Mouse (Mus musculus): Measurements from ENCODE around the gene Acvr1b.

Gene Acvr1b

DNA sequence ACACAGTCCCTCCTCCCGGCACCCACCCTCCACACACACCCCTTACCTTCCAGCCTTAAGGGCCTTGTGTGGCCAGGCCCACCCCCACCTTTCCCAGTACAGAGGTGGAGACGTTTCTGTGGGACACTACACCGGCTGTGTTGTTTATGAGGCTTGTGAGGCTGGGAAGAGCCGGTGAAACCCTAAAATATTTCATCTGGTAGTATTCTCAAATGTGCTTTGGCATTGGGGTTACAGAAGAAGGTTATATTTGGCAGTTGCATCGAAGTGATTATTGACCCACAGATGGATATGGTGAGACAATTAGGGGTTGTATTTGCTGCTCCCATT, 1.2 kb downstream of the Acvr1b start:
- DNase-seq (ENCODE audit: low read depth, low spot score) = no peak

DNA sequence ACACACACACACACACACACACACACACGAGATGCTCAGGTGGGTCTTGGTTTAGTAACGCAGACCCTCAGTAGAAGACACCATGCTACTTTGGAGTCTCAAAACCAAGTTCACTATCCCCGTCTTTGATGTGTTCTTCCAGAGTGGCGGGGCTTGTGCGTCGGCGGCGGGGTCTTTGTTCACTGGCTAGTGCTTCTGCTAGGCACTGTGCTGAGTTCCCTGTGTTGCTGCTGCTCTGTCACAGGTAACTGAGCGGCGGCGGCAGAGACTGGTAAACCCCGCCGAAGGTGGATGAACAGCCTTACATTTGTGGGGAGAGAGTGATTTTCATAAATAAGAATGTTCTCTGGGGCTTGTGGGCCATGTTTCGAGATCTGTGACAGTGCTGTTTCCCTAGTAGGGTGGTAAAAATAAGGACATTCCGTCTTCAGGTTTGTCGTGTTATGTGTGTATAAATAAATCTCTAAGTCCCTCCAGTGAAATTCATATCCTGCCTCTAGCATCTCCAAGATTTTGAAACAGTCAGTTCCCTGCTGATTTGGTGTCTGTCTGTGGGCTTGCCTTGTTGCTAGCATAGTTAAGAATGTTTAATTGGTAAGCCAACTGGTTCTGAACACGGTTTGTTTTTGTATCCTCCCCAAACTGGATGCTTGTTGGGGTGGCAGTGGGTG, 1.9 kb downstream of the Acvr1b start:
- DNase-seq (ENCODE audit: low read depth, low spot score) = no peak

DNA sequence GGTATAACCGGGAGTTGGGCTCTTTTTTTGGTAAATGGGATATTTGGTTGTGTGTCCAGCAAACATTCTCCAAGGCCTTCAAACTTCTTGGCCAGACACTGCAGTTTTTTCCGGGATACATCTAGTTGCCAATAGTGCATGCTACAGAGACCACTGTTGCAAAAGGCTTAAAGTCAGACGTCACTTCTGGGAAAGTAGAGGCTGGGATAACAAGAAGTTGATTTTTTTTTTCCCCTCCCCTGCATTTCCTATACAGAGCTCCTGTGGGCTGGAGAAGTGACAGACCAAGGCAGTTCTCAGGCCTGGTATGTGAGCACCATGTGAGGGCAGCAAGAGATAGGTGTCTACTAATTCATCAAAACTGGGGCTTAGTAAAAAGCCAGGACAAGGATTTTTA, 2.4 kb downstream of the Acvr1b start:
- no peak for DNase-seq (ENCODE audit: low read depth, low spot score)

DNA sequence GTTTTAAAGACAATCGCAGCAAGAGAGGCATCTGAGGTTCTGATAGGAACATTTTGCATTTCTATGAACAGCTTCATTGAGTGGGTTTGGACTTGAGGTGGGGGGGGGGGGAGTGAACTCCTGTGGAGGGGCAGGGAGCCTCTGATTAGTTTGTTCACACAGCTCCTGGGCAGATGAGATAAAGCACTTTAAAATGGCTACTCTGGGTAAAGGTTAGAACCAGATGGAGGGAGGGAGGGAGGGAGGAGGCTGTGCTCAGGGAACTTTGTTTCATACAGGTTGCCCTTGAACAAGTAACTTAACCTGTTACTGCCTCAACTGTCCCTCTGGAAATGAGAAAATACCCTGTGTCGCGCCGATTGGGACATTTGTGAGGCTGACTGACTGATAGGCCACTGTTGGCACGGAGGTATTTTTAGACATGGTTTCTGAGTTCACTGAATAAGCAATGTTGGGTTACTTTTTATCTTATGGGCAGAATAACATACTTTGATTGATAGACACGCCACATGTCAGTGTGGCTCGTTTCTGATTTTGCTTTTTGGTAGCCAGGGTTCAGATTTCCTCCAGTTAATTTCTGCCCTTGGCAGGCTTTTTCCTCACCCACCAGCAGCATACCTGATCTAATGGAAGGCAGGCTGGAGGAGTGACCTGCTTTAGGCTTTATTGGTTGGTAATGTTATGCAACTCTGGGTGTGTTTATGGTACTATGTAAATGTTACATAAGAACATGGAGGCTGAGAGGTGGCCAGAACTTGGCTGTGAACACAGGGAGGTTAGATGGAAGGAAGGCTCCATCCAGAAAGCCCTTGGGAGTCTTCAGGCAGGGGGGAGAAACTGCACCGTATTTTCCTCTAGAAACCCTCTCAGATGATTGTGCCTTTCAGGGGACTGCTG, 3.2 kb downstream of the Acvr1b start:
- DNase-seq (ENCODE audit: low read depth, low spot score) = no peak

DNA sequence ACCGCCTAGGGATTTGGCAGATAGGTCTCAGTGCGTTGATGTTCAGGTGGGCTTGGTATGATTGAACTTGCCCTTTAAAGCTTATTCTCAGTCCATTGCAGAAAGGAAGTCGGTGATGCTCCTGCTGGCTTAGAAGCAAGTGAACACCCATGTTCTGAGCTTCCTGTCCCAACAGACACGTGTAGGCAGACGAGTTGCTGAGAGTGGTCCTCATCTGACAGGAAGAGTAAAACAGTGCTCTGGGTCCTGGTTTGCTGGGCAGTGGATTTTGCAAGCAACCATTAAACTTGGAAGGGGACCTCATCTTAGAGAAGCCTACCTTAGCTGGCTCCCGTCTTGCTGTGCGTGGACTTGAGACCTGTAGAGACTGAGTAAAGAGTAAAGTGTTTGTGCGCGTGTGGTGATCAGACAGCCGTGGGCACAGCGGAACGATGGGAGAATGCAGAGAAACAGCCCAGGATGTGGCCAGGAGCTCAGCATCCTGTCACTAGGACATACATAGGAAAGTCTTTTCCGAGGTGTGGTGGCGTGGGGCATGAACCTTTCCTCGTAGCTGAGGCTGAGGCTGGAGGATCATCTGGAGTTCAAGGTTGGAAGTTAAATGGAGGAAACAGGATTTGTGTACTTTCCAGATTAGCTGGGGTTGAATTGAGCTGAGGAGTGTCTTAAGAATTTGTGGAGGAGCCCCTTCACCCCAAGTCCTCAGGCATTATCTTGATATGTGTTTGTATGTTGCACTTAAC, 6.7 kb downstream of the Acvr1b start:
- DNase-seq (ENCODE audit: low read depth, low spot score) = no peak

DNA sequence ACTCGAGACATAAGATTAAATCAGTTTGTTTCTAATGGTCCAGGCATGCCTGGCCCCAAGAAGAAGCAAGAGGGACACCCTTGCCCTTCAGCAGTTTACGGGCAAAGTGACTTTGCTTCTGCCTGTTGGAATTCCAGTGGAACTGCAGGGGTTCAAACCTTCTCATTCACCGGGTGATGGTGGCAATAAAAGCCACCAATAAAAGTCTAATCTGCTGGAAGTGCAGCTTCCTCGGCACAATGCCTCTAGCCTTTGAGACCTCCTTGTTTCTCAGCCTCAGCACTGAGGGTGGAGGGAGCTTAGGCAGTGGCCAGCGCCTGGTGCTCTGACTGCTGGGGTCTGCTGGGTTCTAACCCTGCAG, 7.2 kb downstream of the Acvr1b start:
- DNase-seq (ENCODE audit: low read depth, low spot score) = no peak

DNA sequence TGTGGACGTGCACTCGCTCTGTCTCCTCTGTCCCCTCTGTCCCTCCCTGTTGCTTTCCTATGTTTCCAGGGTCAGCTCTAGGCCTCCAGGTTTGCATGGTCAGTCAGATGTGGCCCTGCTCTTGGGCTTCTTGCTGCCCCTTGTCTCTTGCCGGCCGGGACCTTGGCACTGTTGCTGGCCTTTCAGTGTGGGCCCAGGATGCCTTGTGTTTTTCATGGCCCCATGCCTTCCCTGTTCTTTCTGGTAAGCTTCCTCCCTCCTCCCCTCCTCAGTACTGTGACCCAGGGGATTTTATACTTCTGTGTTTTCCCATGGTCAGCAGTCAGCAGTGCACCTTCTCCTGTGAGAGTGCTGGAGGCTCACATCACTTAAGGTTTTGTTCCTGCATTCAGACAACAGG, 7.6 kb downstream of the Acvr1b start:
- DNase-seq (ENCODE audit: low read depth, low spot score) = no peak

DNA sequence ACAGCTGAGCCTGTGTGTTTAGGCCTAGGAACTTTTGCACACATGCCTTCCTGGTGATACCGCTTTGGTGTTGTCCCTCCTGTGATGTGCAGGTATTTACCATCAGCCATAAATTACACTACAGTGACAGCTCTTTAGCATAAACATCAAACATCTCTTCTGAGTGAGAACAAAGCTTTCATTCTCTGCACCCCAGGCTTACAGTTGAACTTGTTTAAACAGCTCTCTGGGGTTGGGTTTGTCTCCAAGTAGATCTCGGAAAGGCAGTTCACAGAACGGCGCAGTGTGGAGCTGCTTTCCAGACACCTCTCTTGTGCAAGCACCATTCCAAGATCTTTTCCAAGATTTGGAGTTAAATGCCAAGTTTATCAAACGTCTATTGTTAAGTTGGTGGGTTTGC, 8.8 kb downstream of the Acvr1b start:
- no peak for DNase-seq (ENCODE audit: low read depth, low spot score)

DNA sequence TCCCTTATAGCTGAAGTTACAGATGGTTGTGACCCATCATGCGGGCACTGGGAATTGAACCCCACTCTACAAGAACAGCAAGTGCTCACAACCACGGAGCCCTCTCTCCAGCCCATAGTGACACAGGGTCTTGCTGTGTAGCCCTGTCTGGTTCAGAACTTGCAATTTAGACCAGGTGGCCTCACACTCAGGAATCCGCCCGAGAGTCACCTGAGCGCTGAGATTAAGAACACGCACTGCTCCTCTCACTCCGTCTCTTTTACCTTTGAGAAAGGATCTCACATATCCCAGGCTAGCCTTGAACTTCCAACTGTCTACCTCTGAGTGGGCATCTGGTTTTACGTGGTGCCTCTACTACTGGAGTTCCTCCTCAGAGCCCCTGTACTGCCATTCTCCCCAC, 10.4 kb downstream of the Acvr1b start:
- DNase-seq (ENCODE audit: low read depth, low spot score) = no peak

DNA sequence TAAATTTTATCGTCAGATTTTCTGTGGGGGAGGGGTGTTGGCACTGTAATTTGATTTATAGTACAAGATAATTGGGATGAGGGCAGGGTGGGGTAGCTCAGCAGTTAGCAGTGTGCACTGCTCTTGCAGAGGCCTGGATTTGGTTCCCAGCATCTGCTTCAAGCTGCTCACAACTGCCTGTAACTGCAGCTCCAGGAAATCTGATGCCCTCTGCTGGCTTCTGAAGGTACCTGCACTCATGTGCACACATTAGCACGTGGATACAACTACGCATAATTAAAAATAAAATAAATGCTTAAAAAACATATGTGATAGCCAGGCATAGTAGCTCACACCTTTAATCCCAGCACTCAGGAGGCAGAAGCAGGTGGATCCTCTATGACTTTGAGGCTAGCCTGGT, 11.7 kb downstream of the Acvr1b start:
- no peak for DNase-seq (ENCODE audit: low read depth, low spot score)

DNA sequence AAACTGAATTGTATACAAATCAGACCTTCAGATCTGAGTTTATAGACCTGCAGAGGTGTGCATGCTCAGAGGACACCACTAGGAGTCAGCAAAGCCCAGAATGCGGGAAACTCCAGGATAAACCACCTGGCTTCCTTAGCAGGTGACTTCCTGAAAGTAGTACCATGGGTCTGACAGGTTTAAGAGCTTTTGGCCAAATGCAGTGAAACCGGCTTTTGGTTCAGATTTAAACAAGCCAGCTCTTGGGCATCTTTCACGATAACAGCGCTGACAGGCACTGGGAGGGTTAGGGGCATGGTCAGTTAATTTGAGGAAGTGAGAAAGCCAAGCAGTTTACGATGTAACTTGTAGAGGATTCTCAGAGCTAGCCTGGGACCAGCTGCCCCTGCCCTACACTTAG, 14.0 kb downstream of the Acvr1b start:
- DNase-seq (ENCODE audit: low read depth, low spot score) = no peak

DNA sequence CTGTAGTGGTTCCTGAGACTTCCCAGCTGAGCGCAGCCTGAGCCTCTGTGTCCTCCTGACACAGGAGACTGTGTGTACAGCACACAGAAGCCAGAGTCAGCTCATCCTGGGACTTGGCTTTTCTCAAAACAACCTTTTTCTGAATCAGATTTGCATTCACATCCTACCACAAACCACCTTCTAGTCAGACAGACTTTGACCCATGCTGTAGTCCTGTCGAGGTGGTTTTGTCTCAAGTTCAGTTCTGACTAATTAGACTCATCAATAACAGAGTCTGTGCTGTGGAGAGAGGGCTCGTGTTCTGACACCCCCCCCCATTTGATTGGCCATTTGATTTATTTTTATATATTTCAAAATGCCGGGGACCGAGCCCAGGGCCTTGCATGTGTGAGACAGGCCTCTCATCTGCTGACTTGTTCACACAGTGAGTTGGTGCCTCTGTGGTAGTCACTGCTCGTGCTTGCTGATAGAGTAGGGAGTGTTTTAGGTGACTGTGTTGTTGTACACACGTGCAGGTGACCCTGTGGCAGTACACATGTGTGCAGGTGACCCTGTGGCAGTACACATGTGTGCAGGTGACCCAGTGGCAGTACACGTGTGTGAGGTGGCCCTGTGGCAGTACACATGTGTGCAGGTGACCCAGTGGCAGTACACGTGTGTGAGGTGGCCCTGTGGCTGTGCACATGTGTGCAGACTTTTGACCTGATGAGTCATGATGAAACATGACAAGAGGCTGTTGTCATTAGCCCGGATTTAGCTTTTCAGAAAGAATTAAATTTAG, 16.3 kb downstream of the Acvr1b start:
- DNase-seq (ENCODE audit: low read depth, low spot score) = no peak

DNA sequence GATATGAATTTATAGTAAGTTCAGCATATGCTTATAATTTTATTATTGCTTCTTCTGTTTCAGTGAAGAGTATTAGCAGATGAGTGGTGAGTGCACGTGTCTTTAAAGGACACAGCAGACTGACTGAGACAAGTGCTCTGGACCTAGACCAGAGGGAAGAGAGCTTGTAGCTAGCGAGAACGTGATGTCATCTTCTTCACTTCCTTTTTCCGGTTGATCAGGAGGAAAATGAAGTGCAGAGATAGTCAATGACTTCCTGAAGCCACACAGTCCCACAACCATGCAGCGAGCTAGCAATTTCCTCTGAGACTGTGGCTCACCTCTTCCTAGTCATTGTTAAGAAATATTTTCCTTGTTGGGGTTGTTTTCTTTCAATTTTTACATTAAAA, 16.9 kb downstream of the Acvr1b start:
- no peak for DNase-seq (ENCODE audit: low read depth, low spot score)

DNA sequence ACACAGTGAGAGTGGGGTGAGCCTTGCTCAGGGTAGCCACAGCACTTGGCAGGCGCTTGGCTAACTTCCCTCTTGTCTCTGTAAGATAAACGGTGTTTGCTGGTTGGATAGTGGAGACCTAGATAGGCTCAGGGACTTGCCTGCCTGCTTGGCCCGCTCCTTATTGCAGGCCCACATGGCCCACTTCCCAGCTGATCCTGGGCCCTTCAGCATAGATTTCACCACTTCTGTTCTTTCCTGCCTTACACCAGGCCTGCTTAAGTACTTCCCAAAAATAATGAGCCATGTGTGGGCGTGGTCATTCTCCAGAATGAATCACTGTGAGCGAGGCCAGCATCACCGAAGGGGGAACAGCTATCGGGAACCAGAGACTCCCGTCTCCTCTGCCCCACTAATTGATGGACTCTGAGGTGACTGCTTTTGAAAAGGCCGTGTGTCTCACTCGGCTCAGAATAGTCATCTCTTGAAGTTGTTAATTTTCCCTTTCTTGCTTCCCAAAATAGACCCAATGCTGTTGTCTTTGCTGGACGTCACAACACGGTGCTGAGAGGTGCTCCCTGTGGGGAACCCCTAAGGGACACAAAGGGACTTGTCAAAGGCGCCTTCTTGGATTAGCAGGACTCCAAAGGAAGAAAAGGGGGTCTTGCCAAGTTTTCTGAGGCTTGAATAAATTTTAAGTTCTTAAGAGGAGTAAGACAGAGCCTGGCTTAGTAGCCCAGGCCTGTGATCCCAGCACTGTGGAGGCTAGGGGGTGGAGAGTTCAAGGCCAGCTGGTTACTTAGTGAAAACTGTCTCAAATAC, 17.8 kb downstream of the Acvr1b start:
- no peak for DNase-seq (ENCODE audit: low read depth, low spot score)

DNA sequence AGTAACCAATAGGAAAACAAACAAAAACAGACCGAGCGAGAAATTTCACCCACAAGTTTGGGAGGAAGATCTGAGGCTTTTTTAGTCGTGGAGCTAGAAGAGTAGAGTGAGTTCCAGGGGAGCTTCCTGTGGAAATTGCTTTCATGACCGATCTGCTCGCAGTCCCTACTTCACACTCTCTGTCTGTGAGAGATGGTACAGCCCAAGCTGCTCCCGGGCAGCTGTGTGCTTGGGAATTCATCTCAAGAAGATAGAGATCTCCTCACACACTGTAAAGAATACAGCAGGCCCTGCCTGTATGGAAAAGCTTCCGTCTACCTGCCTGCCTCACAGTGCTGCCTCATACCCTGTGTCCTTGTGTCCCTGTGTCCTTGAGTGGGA, 18.4 kb downstream of the Acvr1b start:
- no peak for DNase-seq (ENCODE audit: low read depth, low spot score)

DNA sequence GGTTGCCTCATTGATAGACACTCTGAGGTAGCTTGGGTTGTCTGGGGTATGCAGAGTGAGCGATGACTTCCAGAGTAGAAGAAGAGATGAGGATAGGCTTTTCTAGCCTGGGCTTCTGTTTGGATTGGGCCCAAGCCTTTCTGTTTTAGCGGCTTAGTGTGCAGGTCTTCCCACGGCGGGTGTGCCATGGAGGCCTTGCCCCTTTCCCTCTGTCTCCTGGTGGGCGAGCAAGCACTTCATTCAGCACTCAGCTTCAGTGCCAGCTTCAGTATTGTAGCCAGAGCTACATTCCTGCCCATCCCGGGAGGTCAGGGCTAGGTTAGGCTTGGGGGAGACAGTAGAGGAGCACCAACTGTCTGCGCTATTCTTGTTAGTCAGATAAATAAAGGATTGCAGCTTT, 18.8 kb downstream of the Acvr1b start:
- DNase-seq (ENCODE audit: low read depth, low spot score) = no peak

DNA sequence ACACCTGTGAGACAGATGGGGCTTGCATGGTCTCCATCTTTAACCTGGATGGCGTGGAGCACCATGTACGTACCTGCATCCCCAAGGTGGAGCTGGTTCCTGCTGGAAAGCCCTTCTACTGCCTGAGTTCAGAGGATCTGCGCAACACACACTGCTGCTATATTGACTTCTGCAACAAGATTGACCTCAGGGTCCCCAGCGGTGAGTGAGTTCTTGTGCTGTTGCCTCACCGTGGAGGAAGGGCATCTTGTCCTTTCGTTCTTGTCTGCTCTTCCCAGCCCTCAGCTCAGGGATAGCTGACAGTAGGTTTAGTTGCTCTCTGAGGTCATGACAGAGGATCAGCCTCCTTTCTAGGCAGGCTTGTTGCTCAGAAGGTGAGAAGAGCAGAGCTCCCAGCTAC, 20.1 kb downstream of the Acvr1b start:
- DNase-seq (ENCODE audit: low read depth, low spot score) = no peak

DNA sequence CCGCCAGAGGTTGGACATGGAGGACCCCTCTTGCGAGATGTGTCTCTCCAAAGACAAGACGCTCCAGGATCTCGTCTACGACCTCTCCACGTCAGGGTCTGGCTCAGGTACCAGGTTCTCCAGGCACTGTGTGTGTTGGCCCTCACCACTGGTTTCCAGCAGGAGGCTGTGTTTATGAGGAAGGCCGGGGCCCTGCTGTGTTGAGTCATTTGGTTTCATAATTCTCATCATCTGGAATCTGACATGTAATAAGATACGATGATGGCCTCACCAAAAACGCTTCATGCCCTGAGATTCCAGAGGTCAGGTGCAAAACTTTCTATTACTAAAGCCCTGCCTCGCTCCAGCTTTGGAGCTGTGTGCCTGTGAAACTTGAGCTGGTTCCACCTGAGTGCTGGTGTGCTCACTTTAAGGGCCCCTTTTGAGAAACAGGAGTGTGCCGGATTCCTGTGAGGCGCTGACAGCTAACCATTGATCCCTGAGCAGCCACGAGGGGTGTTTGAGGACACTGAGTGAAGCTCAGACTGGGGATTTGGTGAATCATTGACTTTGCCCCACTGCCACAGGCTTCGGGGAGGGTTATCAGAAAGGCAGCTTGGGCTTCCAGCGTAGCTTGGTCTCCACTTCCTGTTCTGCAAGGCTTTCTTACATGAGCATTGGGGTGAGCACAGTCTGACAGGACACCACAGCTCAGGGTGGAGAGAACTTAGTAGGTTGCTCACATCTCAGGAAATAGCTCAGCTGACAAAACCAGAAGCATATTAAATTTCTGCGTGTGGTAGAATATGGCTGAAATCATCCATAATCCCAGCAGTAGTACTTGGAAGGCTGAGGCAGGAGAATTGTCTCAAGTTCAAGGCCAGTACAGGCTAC, 21.3 kb downstream of the Acvr1b start:
- no peak for DNase-seq (ENCODE audit: low read depth, low spot score)

DNA sequence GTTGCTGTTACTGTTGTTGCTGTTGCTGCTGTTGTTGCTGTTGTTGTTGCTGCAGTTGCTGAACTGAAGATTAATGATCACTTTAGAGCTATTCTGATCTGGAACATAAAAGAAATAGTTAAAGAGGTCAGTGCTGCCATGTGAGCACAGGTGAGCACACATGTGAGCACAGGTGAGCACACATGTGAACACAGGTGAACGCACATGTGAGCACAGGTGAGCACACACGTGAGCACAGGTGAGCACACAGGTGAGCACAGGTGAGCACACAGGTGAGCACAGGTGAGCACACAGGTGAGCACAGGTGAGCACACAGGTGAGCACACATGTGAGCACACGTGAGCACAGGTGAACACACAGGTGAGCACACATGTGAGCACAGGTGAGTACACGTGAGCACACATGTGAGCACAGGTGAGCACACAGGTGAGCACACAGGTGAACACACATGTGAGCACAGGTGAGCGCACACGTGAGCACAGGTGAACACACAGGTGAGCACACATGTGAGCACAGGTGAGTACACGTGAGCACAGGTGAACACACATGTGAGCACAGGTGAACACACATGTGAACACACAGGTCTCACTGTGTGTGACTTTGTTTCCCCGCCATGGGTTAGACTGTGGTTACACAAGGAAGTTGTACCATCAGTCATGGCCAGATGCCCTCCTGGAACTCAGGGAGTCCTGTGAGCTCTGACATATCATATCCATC, 22.4 kb downstream of the Acvr1b start:
- no peak for DNase-seq (ENCODE audit: low read depth, low spot score)

DNA sequence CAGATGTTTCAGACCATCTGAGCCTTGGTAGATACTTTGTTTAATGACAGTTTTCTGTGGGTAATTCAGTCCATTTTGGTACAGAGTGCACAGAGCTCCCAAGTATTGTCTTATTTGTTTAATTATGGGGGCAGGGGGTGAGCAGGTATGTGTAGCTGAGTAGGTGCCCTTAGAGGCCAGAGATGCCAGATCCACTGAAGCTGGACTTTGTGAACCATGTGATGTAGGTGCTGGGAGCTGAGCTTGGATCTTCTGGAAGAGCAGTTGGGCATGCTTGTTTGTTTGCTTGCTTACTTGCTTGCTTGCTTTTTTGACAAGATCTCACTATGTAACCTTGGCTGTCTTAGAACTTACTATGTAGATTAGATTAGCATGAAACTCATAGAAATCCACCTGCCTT, 23.1 kb downstream of the Acvr1b start:
- DNase-seq (ENCODE audit: low read depth, low spot score) = no peak
